Mouse (Mus musculus) myocyte (in vitro differentiated cells): Measurements from ENCODE around the gene Swt1. TPM values are rescaled to one million over a fixed set of nuclear protein-coding genes. Genes with fewer than 3 reads are reported as not detected.

Source experiments
- H3K27me3 ChIP-seq: one replicate; pipeline ENCODE4 v1.6.1; 2011; ENCODE audit not compliant: control insufficient read depth, insufficient read depth, insufficient read length
- H3K36me3 ChIP-seq: one replicate; pipeline ENCODE4 v1.6.1; 2011; ENCODE audit not compliant: control insufficient read depth, insufficient read depth
- H3K4me2 ChIP-seq: one replicate; pipeline ENCODE4 v1.6.1; 2011; ENCODE audit warnings: low read depth, control low read depth
- H3K4me3 ChIP-seq: one replicate; pipeline ENCODE4 v1.5.1; 2011; ENCODE audit warnings: mild to moderate bottlenecking, control low read depth, moderate library complexity
- H3K79me2 ChIP-seq: one replicate; pipeline ENCODE4 v1.6.1; 2011; ENCODE audit not compliant: control insufficient read depth, insufficient read depth
- H3ac ChIP-seq: one replicate; pipeline ENCODE4 v1.6.1; 2011; ENCODE audit not compliant: control insufficient read depth, insufficient read length
- CEBPB ChIP-seq: IDR thresholded peaks from 2 replicates; pipeline ENCODE4 v1.6.1; 2011; ENCODE audit warnings: mild to moderate bottlenecking, moderate library complexity; ENCODE audit not compliant: poor library complexity, insufficient read depth, severe bottlenecking
- E2F4 ChIP-seq: IDR thresholded peaks from one replicate; pipeline ENCODE4 v1.6.1; 2011; ENCODE audit warnings: mild to moderate bottlenecking, control low read depth, moderate library complexity; ENCODE audit not compliant: insufficient read depth
- MAX ChIP-seq: IDR thresholded peaks from one replicate; pipeline ENCODE4 v1.6.1; 2011; ENCODE audit warnings: low read depth, mild to moderate bottlenecking, control low read depth
- MYOD1 ChIP-seq, 3 experiments: IDR thresholded peaks; one replicate each; pipeline ENCODE4 v1.6.1; 2011; ENCODE audit warnings: control low read depth in 2 of 3, low read depth in 2 of 3, mild to moderate bottlenecking in 2 of 3, moderate library complexity in 1 of 3; ENCODE audit not compliant: insufficient read length in 2 of 3, control insufficient read depth in 1 of 3
- MYOG ChIP-seq, 3 experiments: IDR thresholded peaks; one replicate each; pipeline ENCODE4 v1.6.1; 2011; ENCODE audit warnings: control low read depth in 2 of 3, low read depth in 2 of 3, mild to moderate bottlenecking in 2 of 3; ENCODE audit not compliant: insufficient read length in 2 of 3, control insufficient read depth in 1 of 3, insufficient read depth in 1 of 3
- POLR2A ChIP-seq: IDR thresholded peaks from one replicate; pipeline ENCODE4 v1.6.1; 2011; ENCODE audit warnings: low read depth, mild to moderate bottlenecking, control low read depth, moderate library complexity; ENCODE audit not compliant: insufficient read length
- POLR2AphosphoS2 ChIP-seq: IDR thresholded peaks from one replicate; pipeline ENCODE4 v1.6.1; 2011; ENCODE audit warnings: low read depth, control low read depth; ENCODE audit not compliant: insufficient read length
- REST ChIP-seq: IDR thresholded peaks from one replicate; pipeline ENCODE4 v1.6.1; 2011; ENCODE audit warnings: mild to moderate bottlenecking, control low read depth, moderate library complexity; ENCODE audit not compliant: insufficient read depth, insufficient read length
- SRF ChIP-seq: IDR thresholded peaks from one replicate; pipeline ENCODE4 v1.6.1; 2011; ENCODE audit warnings: low read depth; ENCODE audit not compliant: control insufficient read depth, insufficient read length
- TCF12 ChIP-seq: IDR thresholded peaks from one replicate; pipeline ENCODE4 v1.6.1; 2011; ENCODE audit warnings: mild to moderate bottlenecking, control low read depth; ENCODE audit not compliant: poor library complexity, insufficient read depth, severe bottlenecking
- TCF3 ChIP-seq: IDR thresholded peaks from one replicate; pipeline ENCODE4 v1.6.1; 2011; ENCODE audit warnings: low read depth, control low read depth; ENCODE audit not compliant: insufficient read length
- USF1 ChIP-seq: IDR thresholded peaks from one replicate; pipeline ENCODE4 v1.6.1; 2011; ENCODE audit warnings: low read depth, mild to moderate bottlenecking, control low read depth, moderate library complexity
- polyA plus RNA-seq: library from polyadenylated mRNA; unstranded; fragments of >200 nt; fragmentation: generic; extraction: Trizol; gene quantifications from one replicate; pipeline ENCODE4 v1.2.1, GENCODE M21; 2012; ENCODE audit warnings: missing spikeins

The Swt1 gene
- polyA plus RNA-seq, 1 experiment = 2.7 TPM

DNA sequence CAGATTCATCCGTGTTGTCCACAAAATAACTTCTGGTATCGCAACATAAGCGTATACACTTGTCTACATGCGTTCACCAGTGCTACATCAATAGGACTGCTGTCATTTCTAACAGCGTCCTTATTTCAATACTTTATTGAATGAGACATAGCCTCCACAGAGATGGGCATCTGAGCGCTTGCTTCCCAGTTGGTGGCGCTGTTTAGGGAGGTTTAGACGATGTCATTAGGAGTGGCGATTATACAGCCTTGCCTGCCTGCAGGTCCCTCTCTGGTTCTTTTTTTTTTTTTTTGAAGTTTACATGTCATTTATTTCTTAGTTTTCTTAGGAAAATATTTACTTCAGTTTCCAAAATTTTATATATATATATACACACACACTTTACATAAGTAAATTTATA lies 33.0 kb upstream of the Swt1 start:
- no peaks in the 10 kb centered on the region for H3K79me2 ChIP-seq
- no peaks in the 10 kb centered on the region for H3K27me3 ChIP-seq
- no peak overlapping the region for H3K4me3 ChIP-seq
- no peak overlapping the region for H3K4me2 ChIP-seq
- no peak for TF ChIP-seq MAX
- no peak for TF ChIP-seq TCF12
- TF ChIP-seq REST = no peak
- TF ChIP-seq SRF = no peak
- TF ChIP-seq MYOG (IDR thresholded peaks at IDR 0.05; ENCODE audit: control insufficient read depth in 1 of 3, insufficient read depth in 1 of 3, insufficient read length in 2 of 3, low read depth in 2 of 3) = no peak
- no peak overlapping the region for H3ac ChIP-seq
- no peaks in the 10 kb centered on the region for H3K36me3 ChIP-seq

DNA sequence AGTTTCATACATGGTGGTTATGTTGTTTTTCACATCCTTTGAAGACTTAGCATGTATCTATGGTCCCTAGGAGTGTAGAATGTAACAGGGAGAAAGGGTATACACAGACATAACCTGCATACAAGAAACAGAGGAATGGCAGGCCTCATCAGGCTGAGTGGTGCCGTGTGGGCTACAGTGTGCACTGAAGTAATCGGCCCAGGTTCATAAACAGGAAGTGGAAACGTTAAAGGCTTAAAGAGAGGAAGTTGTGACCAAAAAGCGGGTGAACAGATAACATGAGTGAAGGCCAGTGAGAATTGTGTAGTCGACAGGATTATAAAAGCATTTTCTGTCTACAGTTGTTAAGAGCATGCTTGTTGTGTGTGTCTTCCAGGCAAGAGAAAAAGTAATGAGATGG lies 28.8 kb upstream of the Swt1 start:
- no peak overlapping the region for H3ac ChIP-seq
- no peaks in the 10 kb centered on the region for H3K79me2 ChIP-seq
- peaks cover 10% of the 10 kb centered on the region for H3K36me3 ChIP-seq
- TF ChIP-seq MYOG (IDR thresholded peaks at IDR 0.05; ENCODE audit: control insufficient read depth in 1 of 3, insufficient read depth in 1 of 3, insufficient read length in 2 of 3, low read depth in 2 of 3) = no peak
- TF ChIP-seq SRF = no peak
- TF ChIP-seq MYOD1 (IDR thresholded peaks at IDR 0.05; ENCODE audit: control insufficient read depth in 1 of 3, insufficient read length in 2 of 3, low read depth in 2 of 3) = no peak
- TF ChIP-seq POLR2AphosphoS2 = no peak
- no peak for TF ChIP-seq E2F4
- no peak for TF ChIP-seq REST
- no peak for TF ChIP-seq TCF3
- TF ChIP-seq TCF12 = no peak
- no peak for TF ChIP-seq POLR2A
- no peak for TF ChIP-seq USF1
- TF ChIP-seq CEBPB = no peak
- TF ChIP-seq MAX = no peak
- no peak overlapping the region for H3K4me3 ChIP-seq
- no peak overlapping the region for H3K4me2 ChIP-seq
- no peaks in the 10 kb centered on the region for H3K27me3 ChIP-seq

DNA sequence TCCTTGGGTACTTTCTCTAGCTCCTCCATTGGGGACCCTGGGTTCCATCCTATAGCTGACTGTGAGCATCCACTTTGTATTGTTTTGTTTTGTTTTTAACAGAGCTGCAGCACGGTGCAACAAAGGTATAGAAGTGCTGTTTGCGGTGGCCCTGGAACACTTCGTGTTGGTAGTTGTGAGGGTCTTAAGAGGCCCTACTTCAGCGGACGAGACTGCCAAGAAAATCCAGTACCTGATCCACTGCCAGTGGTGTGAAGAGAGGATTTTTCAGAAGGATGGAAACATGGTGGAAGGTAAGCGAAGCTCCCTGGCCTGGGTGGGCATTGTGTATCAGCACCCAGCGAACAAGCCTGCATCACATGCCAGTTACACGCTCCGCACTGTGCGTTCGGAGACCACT lies 23.7 kb upstream of the Swt1 start:
- H3K4me2 ChIP-seq = no peak overlapping the region
- H3K79me2 ChIP-seq = no peaks in the 10 kb centered on the region
- H3K4me3 ChIP-seq = no peak overlapping the region
- peaks cover 14% of the 10 kb centered on the region for H3K36me3 ChIP-seq
- no peak overlapping the region for H3ac ChIP-seq
- H3K27me3 ChIP-seq = no peaks in the 10 kb centered on the region
- TF ChIP-seq REST = no peak
- no peak for TF ChIP-seq POLR2A
- no peak for TF ChIP-seq E2F4
- TF ChIP-seq TCF3 = no peak
- no peak for TF ChIP-seq SRF
- TF ChIP-seq POLR2AphosphoS2 = no peak
- TF ChIP-seq MYOG (IDR thresholded peaks at IDR 0.05; ENCODE audit: control insufficient read depth in 1 of 3, insufficient read depth in 1 of 3, insufficient read length in 2 of 3, low read depth in 2 of 3) = no peak
- TF ChIP-seq MYOD1 (IDR thresholded peaks at IDR 0.05; ENCODE audit: control insufficient read depth in 1 of 3, insufficient read length in 2 of 3, low read depth in 2 of 3) = no peak
- TF ChIP-seq TCF12 = no peak

DNA sequence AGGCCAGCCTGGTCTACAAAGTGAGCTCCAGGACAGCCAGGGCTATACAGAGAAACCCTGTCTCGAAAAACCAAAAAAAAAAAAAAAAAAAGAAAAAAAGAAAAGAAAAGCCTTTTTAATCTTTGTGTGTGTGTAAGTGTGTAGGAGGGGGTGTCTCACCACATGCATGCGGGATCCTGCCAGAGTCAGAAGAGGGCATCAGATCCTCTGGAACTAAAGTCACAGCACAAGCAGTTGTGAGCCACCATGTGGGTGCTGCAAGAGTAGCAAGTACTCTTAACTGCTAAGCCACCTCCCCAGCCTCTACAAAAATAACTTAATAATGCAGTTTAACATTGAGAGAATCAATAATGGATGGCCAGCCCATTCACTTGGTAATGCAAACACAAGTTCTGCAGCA lies 22.6 kb upstream of the Swt1 start:
- H3K79me2 ChIP-seq = no peaks in the 10 kb centered on the region
- H3K4me3 ChIP-seq = no peak overlapping the region
- no peak for TF ChIP-seq USF1
- no peak for TF ChIP-seq TCF3
- TF ChIP-seq CEBPB = no peak
- no peak for TF ChIP-seq MAX
- TF ChIP-seq TCF12 = no peak
- TF ChIP-seq POLR2A = no peak
- no peak for TF ChIP-seq E2F4
- TF ChIP-seq MYOD1 (IDR thresholded peaks at IDR 0.05; ENCODE audit: control insufficient read depth in 1 of 3, insufficient read length in 2 of 3, low read depth in 2 of 3) = no peak
- TF ChIP-seq SRF = no peak
- TF ChIP-seq REST = no peak
- no peak for TF ChIP-seq MYOG (IDR thresholded peaks at IDR 0.05; ENCODE audit: control insufficient read depth in 1 of 3, insufficient read depth in 1 of 3, insufficient read length in 2 of 3, low read depth in 2 of 3)
- peaks cover 20% of the 10 kb centered on the region for H3K36me3 ChIP-seq
- H3K27me3 ChIP-seq = no peaks in the 10 kb centered on the region
- H3ac ChIP-seq = no peak overlapping the region
- no peak overlapping the region for H3K4me2 ChIP-seq

DNA sequence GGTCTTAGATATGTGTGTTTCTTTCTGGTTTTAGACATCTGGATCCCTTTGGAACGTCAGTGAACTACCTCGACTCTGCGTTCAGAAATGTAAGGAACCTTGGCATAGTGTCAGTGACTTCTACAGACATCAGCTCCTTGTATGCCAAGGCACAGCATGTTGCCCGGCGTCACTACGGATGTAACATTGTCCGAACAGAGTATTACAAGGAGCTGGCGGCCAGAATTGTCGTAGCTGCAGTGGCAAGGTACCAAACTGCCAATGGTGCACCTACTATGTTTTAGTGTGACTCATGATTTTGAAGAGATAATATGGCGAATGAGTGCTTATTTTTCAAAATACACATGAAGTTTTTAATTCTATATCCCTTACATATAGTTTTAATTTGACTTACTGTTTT lies 21.6 kb upstream of the Swt1 start:
- Histone ChIP-seq H3ac (no peak overlapping the region), H3K4me2 (no peak overlapping the region), H3K27me3 (no peaks in the 10 kb centered on the region), H3K79me2 (no peaks in the 10 kb centered on the region), H3K4me3 (no peak overlapping the region), H3K36me3 (peaks cover 27% of the 10 kb centered on the region)
- no peak for TF ChIP-seq MAX
- no peak for TF ChIP-seq REST
- no peak for TF ChIP-seq MYOG (IDR thresholded peaks at IDR 0.05; ENCODE audit: control insufficient read depth in 1 of 3, insufficient read depth in 1 of 3, insufficient read length in 2 of 3, low read depth in 2 of 3)
- no peak for TF ChIP-seq MYOD1 (IDR thresholded peaks at IDR 0.05; ENCODE audit: control insufficient read depth in 1 of 3, insufficient read length in 2 of 3, low read depth in 2 of 3)
